Mouse (Mus musculus): ENCODE data around the gene Flt1.

- no peak for TF ChIP-seq EP300 (IDR thresholded peaks at IDR 0.05; ENCODE audit: insufficient read depth, low read depth, low read length)
- TF ChIP-seq CTCF (IDR thresholded peaks at IDR 0.05; ENCODE audit: low read depth, low read length): no peak
Measured at GRCm38 (mm10) chr5:147639940-147640339, 85.9 kb downstream of the Flt1 start.
